Mouse (Mus musculus): ENCODE results near the gene Ticam1. TPM values are rescaled to one million over a fixed set of nuclear protein-coding genes. Genes with fewer than 3 reads are reported as not detected.

Ticam1 gene
- polyA plus RNA-seq, 1 experiment from 2014 or later: 16.4 TPM

MicroRNA genes within 50 kb of the gene (microRNA counts, 519-probe panel; counts per million panel counts)
- 2,362 counts per million, percentile 57 among the panel's probes with 10 or more counts for microRNA mmu-miR-7b

Small RNA genes within 50 kb of the gene (microRNA-seq; reads per million reads assigned to microRNA genes)
- 851 reads per million, percentile 72 among the genes with 10 or more reads in this experiment for gene Mir7b

Other genes with a start within 250 kb of the Ticam1 start
- gene Sh3gl1, start 240.2 kb downstream of the Ticam1 start, polyA plus RNA-seq (2015; fragmentation: Nextera tagmentation; extraction: Ambion mirVana): 120 and 131 TPM in 2 replicates
- 15.6 and 16.7 TPM in 2 replicates for gene Chaf1a, start 236.3 kb downstream of the Ticam1 start, polyA plus RNA-seq (2015; fragmentation: Nextera tagmentation; extraction: Ambion mirVana)
- 31.6 and 34.3 TPM in 2 replicates for gene Ubxn6, start 201.8 kb downstream of the Ticam1 start, polyA plus RNA-seq (2015; fragmentation: Nextera tagmentation; extraction: Ambion mirVana)
- gene Hdgfl2, start 197.2 kb downstream of the Ticam1 start, polyA plus RNA-seq (2015; fragmentation: Nextera tagmentation; extraction: Ambion mirVana): 69.3 and 75.0 TPM in 2 replicates
- gene Plin4, start 167.0 kb downstream of the Ticam1 start, polyA plus RNA-seq (2015; fragmentation: Nextera tagmentation; extraction: Ambion mirVana): 0.11 and 0.23 TPM in 2 replicates
- gene Plin5, start 159.2 kb downstream of the Ticam1 start, polyA plus RNA-seq (2015; fragmentation: Nextera tagmentation; extraction: Ambion mirVana): 0.48 and 0.57 TPM in 2 replicates
- 0.47 and 0.57 TPM in 2 replicates for gene Lrg1, start 154.8 kb downstream of the Ticam1 start, polyA plus RNA-seq (2015; fragmentation: Nextera tagmentation; extraction: Ambion mirVana)
- 0.81 and 0.99 TPM in 2 replicates for gene Sema6b, start 136.4 kb downstream of the Ticam1 start, polyA plus RNA-seq (2015; fragmentation: Nextera tagmentation; extraction: Ambion mirVana)
- 10.6 and 12.7 TPM in 2 replicates for gene Tnfaip8l1, start 114.3 kb downstream of the Ticam1 start, polyA plus RNA-seq (2015; fragmentation: Nextera tagmentation; extraction: Ambion mirVana)
- 119 and 121 TPM in 2 replicates for gene Mydgf, start 92.9 kb downstream of the Ticam1 start, polyA plus RNA-seq (2015; fragmentation: Nextera tagmentation; extraction: Ambion mirVana)
- gene Dpp9, start 57.9 kb downstream of the Ticam1 start, polyA plus RNA-seq (2015; fragmentation: Nextera tagmentation; extraction: Ambion mirVana): 33.5 and 35.1 TPM in 2 replicates
- gene Fem1a, start 20.0 kb downstream of the Ticam1 start, polyA plus RNA-seq (2015; fragmentation: Nextera tagmentation; extraction: Ambion mirVana): 11.7 and 12.8 TPM in 2 replicates
- gene Plin3, start 16.1 kb upstream of the Ticam1 start, polyA plus RNA-seq (2015; fragmentation: Nextera tagmentation; extraction: Ambion mirVana): 287 and 364 TPM in 2 replicates
- gene Arrdc5, start 23.5 kb upstream of the Ticam1 start, polyA plus RNA-seq (2015; fragmentation: Nextera tagmentation; extraction: Ambion mirVana): not detected in 2 replicates
- 103 and 114 TPM in 2 replicates for gene Uhrf1, start 26.5 kb upstream of the Ticam1 start, polyA plus RNA-seq (2015; fragmentation: Nextera tagmentation; extraction: Ambion mirVana)
- gene Kdm4b, start 49.3 kb upstream of the Ticam1 start, polyA plus RNA-seq (2015; fragmentation: Nextera tagmentation; extraction: Ambion mirVana): 21.3 and 22.5 TPM in 2 replicates
- 34.4 and 37.3 TPM in 2 replicates for gene Ptprs, start 199.7 kb upstream of the Ticam1 start, polyA plus RNA-seq (2015; fragmentation: Nextera tagmentation; extraction: Ambion mirVana)
- not detected in 2 replicates for gene Znrf4, start 235.6 kb upstream of the Ticam1 start, polyA plus RNA-seq (2015; fragmentation: Nextera tagmentation; extraction: Ambion mirVana)

Measured in intestine, embryonic 16.5 days (tissue).